Mouse (Mus musculus): ENCODE results near the gene Uhrf1bp1l. TPM values are rescaled to one million over a fixed set of nuclear protein-coding genes. Genes with fewer than 3 reads are reported as not detected.
A peak's percentile ranks its signal among the peaks of the same experiment; 100 is the strongest.

Uhrf1bp1l gene
- polyA plus RNA-seq, 1 experiment from 2014 or later: 22.5 TPM

DNA sequence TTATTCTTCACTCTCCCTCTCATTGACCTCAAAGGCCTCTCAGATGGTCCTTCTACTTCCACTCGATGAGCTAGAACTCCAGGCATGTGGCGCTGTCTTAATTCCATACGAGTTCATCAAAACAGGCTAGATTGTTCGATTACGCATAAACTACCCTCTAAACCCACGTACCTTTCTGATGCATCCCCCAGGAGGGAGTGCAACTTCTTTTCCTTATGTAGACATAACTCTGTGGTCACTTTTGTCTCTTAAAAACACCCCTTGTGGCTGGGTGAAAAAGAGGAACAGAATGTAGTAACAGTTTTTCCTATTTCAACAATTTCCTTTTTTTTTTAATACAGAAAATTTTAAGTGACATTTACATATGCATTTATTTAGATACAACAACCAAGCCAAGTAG, 3.8 kb upstream of the Uhrf1bp1l start:
- Histone ChIP-seq H3K36me3 (ENCODE audit: control insufficient read depth, insufficient read depth, low read length) (no peaks in the 10 kb centered on the region), H3K4me1 (ENCODE audit: control insufficient read depth, insufficient read depth, low read length) (no peaks in the 10 kb centered on the region), H3K27ac (ENCODE audit: low read length) (no peak overlapping the region), H3K4me2 (ENCODE audit: low read depth, low read length) (no peak overlapping the region), H3K27me3 (ENCODE audit: control insufficient read depth, insufficient read depth, low read length) (no peaks in the 10 kb centered on the region), H3K9ac (ENCODE audit: low read length) (no peak overlapping the region), H3K4me3 (replicated peaks; ENCODE audit: low read length) (no peak overlapping the region), H3K9me3 (replicated peaks; ENCODE audit: control insufficient read depth, low read length) (no peaks in the 10 kb centered on the region)
- 78% methylated on average over 6 of the region's 6 CpGs for WGBS
- ATAC-seq (ENCODE audit: insufficient read depth, low FRiP score): no peak

DNA sequence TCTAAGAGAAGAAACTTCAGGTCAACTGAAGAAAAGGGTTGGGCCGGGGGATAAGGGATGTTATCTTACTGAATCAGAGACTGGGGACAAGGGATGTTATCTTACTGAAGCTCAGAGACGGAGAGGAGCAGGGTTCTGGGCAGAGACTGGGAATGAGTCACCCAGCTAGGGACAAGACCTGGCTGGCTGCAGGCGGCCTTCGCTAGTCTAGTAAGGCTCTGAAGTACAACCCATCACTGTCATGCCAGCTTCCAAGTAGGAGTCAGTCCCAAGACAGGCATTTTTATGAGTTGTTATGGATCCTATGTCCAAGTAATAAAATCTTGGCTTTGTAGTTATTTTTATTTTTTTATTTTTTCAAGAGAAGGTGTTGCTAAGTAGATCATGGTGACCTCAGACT, 1.5 kb upstream of the Uhrf1bp1l start:
- H3K36me3 ChIP-seq (ENCODE audit: control insufficient read depth, insufficient read depth, low read length): no peaks in the 10 kb centered on the region
- H3K9ac ChIP-seq (ENCODE audit: low read length): no peak overlapping the region
- ATAC-seq (ENCODE audit: insufficient read depth, low FRiP score): peak; percentile 30; the same call in 1 of the 2 replicates
- H3K4me3 ChIP-seq (replicated peaks; ENCODE audit: low read length): no peak overlapping the region
- H3K9me3 ChIP-seq (replicated peaks; ENCODE audit: control insufficient read depth, low read length): no peaks in the 10 kb centered on the region
- peaks cover 8% of the 10 kb centered on the region; the same call in 1 of the 2 replicates for H3K4me1 ChIP-seq (ENCODE audit: control insufficient read depth, insufficient read depth, low read length)
- H3K4me2 ChIP-seq (ENCODE audit: low read depth, low read length): no peak overlapping the region
- WGBS: 67% methylated on average over 4 of the region's 4 CpGs
- H3K27me3 ChIP-seq (ENCODE audit: control insufficient read depth, insufficient read depth, low read length): no peaks in the 10 kb centered on the region
- H3K27ac ChIP-seq (ENCODE audit: low read length): 0 out of 2 replicates have a peak overlapping the region, but pooled peaks have one; percentile 8

DNA sequence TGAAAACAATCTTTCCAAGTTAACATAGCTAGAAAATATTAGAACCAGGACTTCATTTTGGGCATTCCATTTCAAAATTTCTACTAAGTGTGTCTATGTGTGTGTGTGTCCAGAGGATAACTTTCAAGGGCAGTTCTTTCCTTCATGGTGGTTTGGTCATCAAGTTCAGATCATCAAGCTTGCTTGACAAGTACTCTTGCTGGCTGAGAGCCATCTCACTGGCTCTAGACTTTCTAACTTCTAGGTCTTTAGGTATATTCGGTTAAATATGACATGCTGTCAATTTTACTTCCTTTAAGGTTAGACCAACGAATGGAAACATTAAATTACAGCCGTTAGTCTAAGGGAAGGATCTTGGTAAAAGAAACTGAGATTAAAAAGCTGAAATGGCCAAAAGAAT, 450 bp upstream of the Uhrf1bp1l start:
- Histone ChIP-seq H3K9me3 (replicated peaks; ENCODE audit: control insufficient read depth, low read length) (no peaks in the 10 kb centered on the region), H3K9ac (ENCODE audit: low read length) (peak overlapping the region; percentile 93), H3K27ac (ENCODE audit: low read length) (no peak overlapping the region), H3K4me3 (replicated peaks; ENCODE audit: low read length) (peak overlapping the region; percentile 97), H3K4me1 (ENCODE audit: control insufficient read depth, insufficient read depth, low read length) (peaks cover 8% of the 10 kb centered on the region; the same call in 1 of the 2 replicates), H3K36me3 (ENCODE audit: control insufficient read depth, insufficient read depth, low read length) (no peaks in the 10 kb centered on the region), H3K27me3 (ENCODE audit: control insufficient read depth, insufficient read depth, low read length) (no peaks in the 10 kb centered on the region), H3K4me2 (ENCODE audit: low read depth, low read length) (peak overlapping the region; percentile 66)
- ATAC-seq (ENCODE audit: insufficient read depth, low FRiP score): no peak
- WGBS: 19% methylated on average over 3 of the region's 3 CpGs

DNA sequence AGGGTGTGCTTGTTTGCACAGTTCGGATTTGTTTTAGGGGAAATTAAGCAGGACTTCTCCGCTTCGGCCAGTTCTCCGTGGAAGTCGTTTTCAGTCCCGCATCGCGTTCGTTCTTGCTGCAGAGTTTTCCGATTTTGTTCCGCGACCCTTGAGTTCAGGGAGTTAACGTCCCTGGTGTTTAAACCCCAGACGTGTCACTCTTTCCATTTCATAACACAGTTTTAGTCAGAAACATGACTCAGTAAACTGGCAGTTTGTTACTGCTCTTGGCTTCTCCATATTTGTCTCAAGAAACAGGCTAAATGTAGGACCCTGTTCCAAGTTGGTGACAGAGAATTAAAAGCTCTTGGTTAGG, 852 bp downstream of the Uhrf1bp1l start:
- ATAC-seq (ENCODE audit: insufficient read depth, low FRiP score): no peak
- Histone ChIP-seq H3K27me3 (ENCODE audit: control insufficient read depth, insufficient read depth, low read length) (no peaks in the 10 kb centered on the region), H3K36me3 (ENCODE audit: control insufficient read depth, insufficient read depth, low read length) (no peaks in the 10 kb centered on the region), H3K4me3 (replicated peaks; ENCODE audit: low read length) (peak overlapping the region; percentile 97), H3K4me2 (ENCODE audit: low read depth, low read length) (peak overlapping the region; percentile 66), H3K9ac (ENCODE audit: low read length) (peak overlapping the region; percentile 93), H3K27ac (ENCODE audit: low read length) (peak overlapping the region; percentile 92), H3K4me1 (ENCODE audit: control insufficient read depth, insufficient read depth, low read length) (peaks cover 8% of the 10 kb centered on the region; the same call in 1 of the 2 replicates), H3K9me3 (replicated peaks; ENCODE audit: control insufficient read depth, low read length) (no peaks in the 10 kb centered on the region)
- WGBS: under 1% methylated on average over 14 of the region's 14 CpGs

DNA sequence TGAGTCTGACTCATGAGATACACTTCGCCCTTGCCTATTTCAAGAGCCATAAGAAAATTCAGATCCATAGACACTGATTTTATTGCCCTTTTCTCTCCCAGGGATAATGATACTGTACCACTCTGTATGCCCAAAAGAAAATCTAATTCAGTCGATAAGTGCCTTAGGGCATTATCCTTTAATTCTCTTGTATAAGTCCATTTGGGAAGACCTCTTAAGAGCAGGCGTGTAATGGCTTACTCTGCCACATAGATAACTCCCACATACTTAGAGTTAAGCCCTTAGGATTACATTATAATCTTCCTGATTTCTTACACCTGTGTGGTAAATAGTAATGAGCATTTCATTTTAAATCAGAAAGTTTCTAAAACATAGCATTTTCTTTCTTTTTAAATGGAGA, 1.8 kb downstream of the Uhrf1bp1l start:
- Histone ChIP-seq H3K4me1 (ENCODE audit: control insufficient read depth, insufficient read depth, low read length) (peaks cover 8% of the 10 kb centered on the region; the same call in 1 of the 2 replicates), H3K9ac (ENCODE audit: low read length) (no peak overlapping the region), H3K4me2 (ENCODE audit: low read depth, low read length) (0 out of 2 replicates have a peak overlapping the region, but pooled peaks have one; percentile 27), H3K36me3 (ENCODE audit: control insufficient read depth, insufficient read depth, low read length) (no peaks in the 10 kb centered on the region), H3K27ac (ENCODE audit: low read length) (no peak overlapping the region), H3K9me3 (replicated peaks; ENCODE audit: control insufficient read depth, low read length) (no peaks in the 10 kb centered on the region), H3K27me3 (ENCODE audit: control insufficient read depth, insufficient read depth, low read length) (no peaks in the 10 kb centered on the region), H3K4me3 (replicated peaks; ENCODE audit: low read length) (no peak overlapping the region)
- 77% methylated on average over 3 of the region's 3 CpGs for WGBS
- no peak for ATAC-seq (ENCODE audit: insufficient read depth, low FRiP score)

DNA sequence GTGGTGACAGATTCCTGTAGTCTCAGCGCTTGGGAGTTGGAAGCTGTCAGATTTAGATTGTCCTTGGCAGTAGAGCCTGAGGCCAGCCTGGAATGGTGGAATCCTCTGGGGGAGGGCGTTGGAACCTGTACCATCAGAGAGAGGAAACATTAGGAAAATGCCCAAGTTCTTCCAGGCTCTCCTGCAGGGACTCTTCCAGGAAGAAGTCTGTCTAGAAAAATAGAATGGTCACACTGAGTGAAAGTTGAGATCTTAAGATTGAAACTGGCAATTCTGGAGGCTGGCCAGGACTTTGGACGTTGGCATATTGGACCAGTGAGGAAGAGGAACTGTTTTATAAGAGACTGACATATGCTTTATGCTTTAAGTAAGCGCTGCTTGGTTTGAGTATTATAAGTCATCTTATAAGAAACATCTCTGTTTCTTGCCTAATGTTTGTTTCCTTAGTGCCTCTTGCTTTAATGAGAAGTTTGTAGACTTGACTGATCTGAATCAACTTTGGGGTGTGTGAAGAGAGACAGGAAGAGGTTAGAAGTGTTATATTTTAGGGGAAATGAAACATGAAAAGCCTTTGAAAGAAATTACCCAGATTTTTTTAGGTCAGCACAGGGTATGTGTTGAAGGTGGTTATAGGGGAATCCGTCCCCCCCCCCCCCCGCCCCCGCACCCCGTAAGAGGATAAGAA, 2.6 kb downstream of the Uhrf1bp1l start:
- no peak for ATAC-seq (ENCODE audit: insufficient read depth, low FRiP score)
- Histone ChIP-seq H3K4me2 (ENCODE audit: low read depth, low read length) (no peak overlapping the region), H3K4me3 (replicated peaks; ENCODE audit: low read length) (no peak overlapping the region), H3K36me3 (ENCODE audit: control insufficient read depth, insufficient read depth, low read length) (no peaks in the 10 kb centered on the region), H3K9me3 (replicated peaks; ENCODE audit: control insufficient read depth, low read length) (no peaks in the 10 kb centered on the region), H3K4me1 (ENCODE audit: control insufficient read depth, insufficient read depth, low read length) (peaks cover 8% of the 10 kb centered on the region; the same call in 1 of the 2 replicates), H3K27ac (ENCODE audit: low read length) (no peak overlapping the region), H3K27me3 (ENCODE audit: control insufficient read depth, insufficient read depth, low read length) (no peaks in the 10 kb centered on the region), H3K9ac (ENCODE audit: low read length) (no peak overlapping the region)
- 79% methylated on average over 8 of the region's 8 CpGs for WGBS

DNA sequence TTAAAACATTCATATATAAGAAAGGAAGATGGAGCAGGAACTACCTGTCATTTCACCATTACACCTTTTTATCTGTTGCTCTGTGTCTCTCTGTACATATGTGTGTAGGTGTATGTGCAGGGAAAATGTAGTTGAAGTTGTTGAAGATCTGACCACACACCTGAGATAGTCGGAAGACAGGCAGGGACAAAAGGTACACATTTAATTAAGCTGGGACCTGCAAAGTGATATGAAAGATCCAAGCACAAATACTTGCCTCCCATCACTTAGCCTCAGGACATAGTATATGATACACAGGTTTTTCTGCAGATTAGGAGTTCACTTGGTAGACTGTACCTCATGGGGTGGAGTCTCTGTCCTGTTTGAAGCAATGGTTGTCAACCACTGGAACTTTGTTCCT, 3.1 kb downstream of the Uhrf1bp1l start:
- no peak for ATAC-seq (ENCODE audit: insufficient read depth, low FRiP score)
- H3K36me3 ChIP-seq (ENCODE audit: control insufficient read depth, insufficient read depth, low read length): no peaks in the 10 kb centered on the region
- 96% methylated on average over 1 of the region's 1 CpGs for WGBS
- no peaks in the 10 kb centered on the region for H3K9me3 ChIP-seq (replicated peaks; ENCODE audit: control insufficient read depth, low read length)
- H3K4me1 ChIP-seq (ENCODE audit: control insufficient read depth, insufficient read depth, low read length): peaks cover 8% of the 10 kb centered on the region; the same call in 1 of the 2 replicates
- no peak overlapping the region for H3K9ac ChIP-seq (ENCODE audit: low read length)
- H3K27ac ChIP-seq (ENCODE audit: low read length): no peak overlapping the region
- H3K4me3 ChIP-seq (replicated peaks; ENCODE audit: low read length): no peak overlapping the region
- no peaks in the 10 kb centered on the region for H3K27me3 ChIP-seq (ENCODE audit: control insufficient read depth, insufficient read depth, low read length)
- H3K4me2 ChIP-seq (ENCODE audit: low read depth, low read length): no peak overlapping the region

DNA sequence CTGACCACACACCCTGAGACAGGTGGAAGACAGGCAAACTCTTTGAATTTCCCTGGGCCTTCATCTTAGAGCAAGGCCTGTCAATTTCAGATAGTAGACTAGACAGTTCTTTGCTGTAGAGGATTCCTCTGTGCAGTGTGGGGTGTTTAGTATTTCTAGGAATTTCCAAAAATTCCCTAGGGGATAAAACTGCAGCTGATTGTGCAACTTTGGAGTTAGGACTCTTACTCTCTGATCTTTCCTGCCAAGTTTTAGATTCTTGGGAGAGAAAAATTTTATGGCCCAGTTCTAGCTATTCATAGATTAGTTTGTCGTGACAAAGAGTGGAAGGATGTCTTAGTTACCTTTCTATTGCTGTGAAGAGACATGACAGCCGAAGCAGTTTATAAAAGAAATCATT, 3.8 kb downstream of the Uhrf1bp1l start:
- H3K4me1 ChIP-seq (ENCODE audit: control insufficient read depth, insufficient read depth, low read length): peaks cover 8% of the 10 kb centered on the region; the same call in 1 of the 2 replicates
- WGBS: 85% methylated on average over 2 of the region's 2 CpGs
- no peak overlapping the region for H3K4me2 ChIP-seq (ENCODE audit: low read depth, low read length)
- H3K27me3 ChIP-seq (ENCODE audit: control insufficient read depth, insufficient read depth, low read length): no peaks in the 10 kb centered on the region
- H3K9ac ChIP-seq (ENCODE audit: low read length): no peak overlapping the region
- no peak overlapping the region for H3K27ac ChIP-seq (ENCODE audit: low read length)
- no peaks in the 10 kb centered on the region for H3K36me3 ChIP-seq (ENCODE audit: control insufficient read depth, insufficient read depth, low read length)
- no peaks in the 10 kb centered on the region for H3K9me3 ChIP-seq (replicated peaks; ENCODE audit: control insufficient read depth, low read length)
- H3K4me3 ChIP-seq (replicated peaks; ENCODE audit: low read length): no peak overlapping the region
- ATAC-seq (ENCODE audit: insufficient read depth, low FRiP score): no peak

DNA sequence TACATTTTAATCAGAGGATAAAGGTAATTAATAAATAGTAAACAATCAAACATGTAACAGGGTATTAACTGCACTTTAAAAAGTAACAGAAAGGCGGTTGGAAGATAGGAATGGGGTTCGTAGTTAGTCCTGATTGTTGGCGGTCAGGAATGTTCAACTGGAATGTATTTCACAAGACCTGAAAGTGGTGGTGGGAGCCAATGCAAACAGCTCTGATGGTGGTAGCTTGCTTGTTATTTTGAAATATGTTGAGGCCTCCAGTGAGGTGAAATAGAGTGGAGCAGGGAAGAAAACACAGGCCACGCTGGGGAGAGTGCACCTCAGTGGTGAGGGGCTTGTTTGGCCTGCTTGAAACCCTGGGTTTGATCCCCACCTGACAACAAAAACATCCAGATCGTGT, 6.3 kb downstream of the Uhrf1bp1l start:
- H3K4me1 ChIP-seq (ENCODE audit: control insufficient read depth, insufficient read depth, low read length): peaks cover 8% of the 10 kb centered on the region; the same call in 1 of the 2 replicates
- 74% methylated on average over 5 of the region's 5 CpGs for WGBS
- no peaks in the 10 kb centered on the region for H3K9me3 ChIP-seq (replicated peaks; ENCODE audit: control insufficient read depth, low read length)
- H3K27me3 ChIP-seq (ENCODE audit: control insufficient read depth, insufficient read depth, low read length): no peaks in the 10 kb centered on the region
- no peak for ATAC-seq (ENCODE audit: insufficient read depth, low FRiP score)
- H3K4me2 ChIP-seq (ENCODE audit: low read depth, low read length): no peak overlapping the region
- no peak overlapping the region for H3K4me3 ChIP-seq (replicated peaks; ENCODE audit: low read length)
- H3K27ac ChIP-seq (ENCODE audit: low read length): no peak overlapping the region
- no peaks in the 10 kb centered on the region for H3K36me3 ChIP-seq (ENCODE audit: control insufficient read depth, insufficient read depth, low read length)
- no peak overlapping the region for H3K9ac ChIP-seq (ENCODE audit: low read length)
